Mouse (Mus musculus) neural tube, embryonic 13.5 days (tissue): ENCODE results near the gene Vmn1r180. TPM values are rescaled to one million over a fixed set of nuclear protein-coding genes. Genes with fewer than 3 reads are reported as not detected.
"Not testable (repeated sequence)": the region's sequence is repeated elsewhere in the genome, so short reads cannot be mapped to it uniquely, and the experiment has no call there.

Experiments
- ATAC-seq: fragments of 200-750 bp; cut with Nextera tagmentation; 2 replicates; pipeline ENCODE4 v1.8.0; 2017; ENCODE audit warnings: low read depth, mild to moderate bottlenecking, moderate TSS enrichment, moderate library complexity
- H3K27ac ChIP-seq: fragments of 300-500 bp; sonication (generic); replicated peaks from 2 replicates; pipeline ENCODE4 v1.5.1; 2015; ENCODE audit warnings: moderate library complexity, mild to moderate bottlenecking, inconsistent platforms
- H3K27me3 ChIP-seq: fragments of 300-500 bp; sonication (generic); 2 replicates; pipeline ENCODE4 v1.6.1; 2015; ENCODE audit warnings: mild to moderate bottlenecking, inconsistent platforms
- H3K36me3 ChIP-seq: fragments of 300-500 bp; sonication (generic); 2 replicates; pipeline ENCODE4 v1.6.1; 2015; ENCODE audit warnings: mild to moderate bottlenecking, inconsistent platforms
- H3K4me1 ChIP-seq: fragments of 300-500 bp; sonication (generic); replicated peaks from 2 replicates; pipeline ENCODE4 v1.6.1; 2015; ENCODE audit warnings: inconsistent platforms
- H3K4me2 ChIP-seq: fragments of 300-500 bp; sonication (generic); 2 replicates; pipeline ENCODE4 v1.6.1; 2015; ENCODE audit warnings: inconsistent platforms, mild to moderate bottlenecking, moderate library complexity
- H3K4me3 ChIP-seq: fragments of 300-500 bp; sonication (generic); 2 replicates; pipeline ENCODE4 v1.5.1; 2015; ENCODE audit warnings: mild to moderate bottlenecking, inconsistent platforms
- H3K9ac ChIP-seq: fragments of 300-500 bp; sonication (generic); 2 replicates; pipeline ENCODE4 v1.6.1; 2015; ENCODE audit warnings: moderate library complexity, mild to moderate bottlenecking, inconsistent platforms
- H3K9me3 ChIP-seq: fragments of 300-500 bp; sonication (generic); 2 replicates; pipeline ENCODE4 v1.6.1; 2016; ENCODE audit warnings: inconsistent platforms
- WGBS: fragments of 180-500 bp; shearing (Covaris S2); methylation state at CpG from one replicate; pipeline ENCODE4 v1.1.7; 2015; 5-methylcytosine and 5-hydroxymethylcytosine counted together
- polyA plus RNA-seq: library from polyadenylated mRNA; unstranded; fragments of >200 nt; fragmentation: Nextera tagmentation; extraction: Ambion mirVana; gene quantifications from 2 replicates; pipeline ENCODE4 v1.2.1, GENCODE M21; 2015

Gene Vmn1r180
- not detected in 2 replicates for polyA plus RNA-seq

GRCm38 (mm10) chr7:23950332-23950731 is at the start of gene Vmn1r180:
Vmn1r180 (plus strand) TSS chr7:23950632.
- ATAC-seq: no peak
- no peak within 1 kb of the TSS for H3K4me2 ChIP-seq
- H3K27me3 ChIP-seq: no peaks in the 10 kb centered on the region
- peaks cover 21% of the 10 kb centered on the region; the same call in 1 of the 2 replicates for H3K9me3 ChIP-seq
- no peaks in the 10 kb centered on the region for H3K36me3 ChIP-seq
- H3K27ac ChIP-seq: no peak within 1 kb of the TSS
- no peaks in the 10 kb centered on the region for H3K4me1 ChIP-seq
- H3K4me3 ChIP-seq: no peak within 1 kb of the TSS
- H3K9ac ChIP-seq: no peak within 1 kb of the TSS

DNA sequence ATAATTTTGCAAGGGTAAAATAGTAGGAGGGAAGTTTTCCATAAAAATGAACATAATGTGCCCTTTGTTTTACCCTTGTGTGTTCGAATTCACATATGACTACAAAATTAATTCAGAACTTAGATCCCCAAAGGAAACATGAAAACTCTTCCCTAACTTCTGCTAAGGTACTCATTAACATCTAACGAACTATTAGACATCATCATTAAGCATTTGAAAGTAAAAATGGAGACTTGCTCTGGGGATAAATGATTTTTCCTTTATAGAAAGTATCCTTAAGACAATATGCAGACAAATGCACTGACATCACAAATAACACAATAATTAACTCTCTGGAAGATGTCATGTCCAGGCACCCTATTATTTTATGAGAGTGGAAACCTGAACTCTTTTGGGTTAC is 23.8 kb upstream of the Vmn1r180 start, which contains the start of gene Vmn1r179:
TSS of gene Vmn1r179 (plus strand) at position 301 of the 400 bp plus-strand sequence.
- Histone ChIP-seq H3K4me2 (no peak within 1 kb of the TSS), H3K27me3 (no peaks in the 10 kb centered on the region), H3K27ac (no peak within 1 kb of the TSS), H3K9me3 (peaks cover 29% of the 10 kb centered on the region), H3K36me3 (no peaks in the 10 kb centered on the region), H3K9ac (no peak within 1 kb of the TSS), H3K4me1 (no peaks in the 10 kb centered on the region), H3K4me3 (no peak within 1 kb of the TSS)
- WGBS: 50% methylated on average over 2 of the region's 2 CpGs
- no peak for ATAC-seq

GRCm38 (mm10) chr7:23968044-23968443 is 17.6 kb downstream of the Vmn1r180 start:
- H3K27ac ChIP-seq, H3K9ac ChIP-seq, ATAC-seq, H3K4me3 ChIP-seq, H3K36me3 ChIP-seq, H3K4me1 ChIP-seq, H3K4me2 ChIP-seq, H3K27me3 ChIP-seq: not testable (repeated sequence)
- 61% methylated on average over 3 of the region's 3 CpGs for WGBS
- H3K9me3 ChIP-seq: peaks cover 32% of the 10 kb centered on the region; the same call in 1 of the 2 replicates

GRCm38 (mm10) chr7:23974315-23974714 is 23.9 kb downstream of the Vmn1r180 start, which contains the start of gene Vmn1r181:
Vmn1r181 (plus strand) TSS chr7:23974615.
- not testable (repeated sequence) for H3K27me3 ChIP-seq, H3K9ac ChIP-seq, H3K36me3 ChIP-seq, ATAC-seq, H3K4me2 ChIP-seq, H3K27ac ChIP-seq, H3K4me1 ChIP-seq, H3K4me3 ChIP-seq
- 85% methylated on average over 9 of the region's 9 CpGs for WGBS
- peaks cover 36% of the 10 kb centered on the region for H3K9me3 ChIP-seq

DNA sequence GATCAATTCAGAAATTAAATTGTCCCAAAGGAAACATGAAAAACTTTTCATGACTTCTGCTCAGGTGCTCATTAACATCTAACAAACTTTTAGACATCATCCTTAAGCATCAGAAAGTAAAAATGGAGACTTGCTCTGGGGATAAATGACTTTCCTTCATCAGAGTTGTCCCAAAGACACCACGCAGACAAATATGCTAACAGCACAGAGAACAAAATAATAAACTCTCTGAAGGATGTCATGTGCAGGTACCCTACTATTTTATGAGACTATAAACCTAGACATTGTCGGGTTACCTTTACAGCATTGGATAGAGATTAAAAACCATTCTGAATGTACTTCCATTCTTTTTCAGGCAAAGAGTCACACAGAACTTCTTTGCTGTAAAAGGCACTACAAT is 51.0 kb downstream of the Vmn1r180 start, which contains the start of gene V1rd19:
TSS of gene V1rd19 (plus strand) at position 301 of the 400 bp plus-strand sequence.
- Histone ChIP-seq H3K4me1 (no peaks in the 10 kb centered on the region), H3K27me3 (no peaks in the 10 kb centered on the region), H3K36me3 (no peaks in the 10 kb centered on the region), H3K9me3 (peaks cover 31% of the 10 kb centered on the region), H3K9ac (no peak within 1 kb of the TSS), H3K27ac (no peak within 1 kb of the TSS), H3K4me2 (no peak within 1 kb of the TSS), H3K4me3 (no peak within 1 kb of the TSS)
- WGBS: 80% methylated on average over 2 of the region's 2 CpGs
- no peak for ATAC-seq

Other genes with a start within 250 kb of the Vmn1r180 start
- gene Vmn1r173, start 249.9 kb upstream of the Vmn1r180 start, polyA plus RNA-seq: not detected in 2 replicates
- gene Vmn1r174, start 198.4 kb upstream of the Vmn1r180 start, polyA plus RNA-seq: not detected in 2 replicates
- gene Vmn1r175, start 140.0 kb upstream of the Vmn1r180 start, polyA plus RNA-seq: not detected in 2 replicates
- not detected in 2 replicates for gene Vmn1r176, start 113.3 kb upstream of the Vmn1r180 start, polyA plus RNA-seq
- not detected in 2 replicates for gene Vmn1r177, start 84.2 kb upstream of the Vmn1r180 start, polyA plus RNA-seq
- gene Vmn1r178, start 58.6 kb upstream of the Vmn1r180 start, polyA plus RNA-seq: not detected in 2 replicates
- not detected in 2 replicates for gene Vmn1r179, start 23.7 kb upstream of the Vmn1r180 start, polyA plus RNA-seq
- gene Vmn1r181, start 24.0 kb downstream of the Vmn1r180 start, polyA plus RNA-seq: not detected in 2 replicates
- gene V1rd19, start 51.1 kb downstream of the Vmn1r180 start, polyA plus RNA-seq: not detected in 2 replicates
- not detected in 2 replicates for gene Vmn1r183, start 102.6 kb downstream of the Vmn1r180 start, polyA plus RNA-seq
- gene Zfp180, start 131.3 kb downstream of the Vmn1r180 start, polyA plus RNA-seq: 29.9 and 34.7 TPM in 2 replicates
- 9.6 and 10.2 TPM in 2 replicates for gene Zfp112, start 161.7 kb downstream of the Vmn1r180 start, polyA plus RNA-seq
- gene Zfp235, start 183.5 kb downstream of the Vmn1r180 start, polyA plus RNA-seq: 18.4 and 21.4 TPM in 2 replicates
- 3.7 and 4.6 TPM in 2 replicates for gene Zfp114, start 224.4 kb downstream of the Vmn1r180 start, polyA plus RNA-seq